Mouse (Mus musculus) thymus, postnatal 4 days (tissue): ENCODE results near the gene Aspg.
A peak's percentile ranks its signal among the peaks of the same experiment; 100 is the strongest.

Source experiments
- DNase-seq: peaks from one replicate; pipeline ENCODE4 v3.0.0; 2021

Aspg gene

DNA sequence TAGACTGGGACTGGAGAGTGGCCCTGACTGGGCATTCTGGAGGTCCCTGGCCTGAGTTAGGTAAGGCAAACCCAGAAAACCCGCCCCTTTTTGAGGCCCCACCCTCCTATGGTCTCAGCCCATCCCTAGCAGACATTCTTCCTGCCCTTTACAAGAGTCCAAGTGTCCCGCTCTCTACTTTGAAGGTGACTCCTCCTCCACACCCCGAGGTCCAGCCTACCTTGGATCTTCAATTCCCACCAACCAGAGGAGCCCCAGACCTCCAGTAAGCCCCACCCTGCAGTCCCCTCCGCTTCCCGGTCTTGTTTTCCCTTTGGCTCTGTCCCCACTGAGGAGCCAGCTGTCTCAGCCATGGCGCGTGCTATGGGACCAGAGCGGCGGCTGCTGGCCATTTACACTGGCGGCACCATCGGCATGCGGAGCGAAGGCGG is at the start of gene Aspg:
Gene Aspg, plus strand, starts transcription at position 139 of the 431 bp plus-strand sequence.
- no peak for DNase-seq

- DNase-seq: peak; percentile 84
These were observed 28.8 kb upstream of the Aspg start for GRCm38 (mm10) chr12:112077651-112078050.

DNA sequence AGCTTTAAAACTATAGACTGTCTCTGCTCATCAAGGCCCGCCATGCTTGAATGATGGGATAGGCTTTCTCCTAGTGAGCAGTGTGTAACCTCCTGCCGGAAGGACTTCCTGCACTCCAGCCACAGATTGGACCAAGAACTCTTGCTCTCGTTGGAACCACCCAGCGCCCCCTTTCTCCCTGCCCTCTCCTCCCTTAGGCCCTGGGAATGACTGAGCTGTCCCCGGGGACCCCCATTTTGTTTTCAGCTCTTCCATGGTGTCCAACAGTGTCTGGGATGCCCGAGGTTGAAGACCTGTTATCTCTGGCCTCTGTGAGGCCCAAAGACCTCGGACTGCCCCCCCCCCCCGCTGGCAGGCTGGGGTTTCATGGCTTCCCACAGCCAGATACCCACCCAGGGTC is 26.6 kb upstream of the Aspg start:
- no peak for DNase-seq

- no peak for DNase-seq
These were observed 25.6 kb upstream of the Aspg start for GRCm38 (mm10) chr12:112080911-112081310.

DNA sequence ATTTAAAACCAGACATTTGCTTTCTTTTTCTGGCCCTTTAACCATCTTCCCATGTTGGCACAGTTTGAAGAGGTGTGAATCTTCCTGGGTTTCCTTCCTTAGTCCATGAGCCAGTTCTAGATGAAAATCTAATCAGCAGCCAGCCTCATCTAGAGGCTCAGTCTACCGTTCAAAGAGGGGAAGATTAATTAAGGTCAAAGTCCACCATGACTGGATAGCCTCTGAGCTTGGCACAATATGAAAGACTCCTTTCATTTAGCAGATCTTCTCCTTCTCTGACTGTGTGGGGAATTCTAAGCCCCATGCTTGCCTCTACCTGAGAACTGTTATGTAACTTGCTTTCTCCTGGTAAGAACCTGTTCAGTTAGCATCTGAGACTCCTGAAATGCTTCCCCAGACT is 24.2 kb upstream of the Aspg start:
- no peak for DNase-seq

DNA sequence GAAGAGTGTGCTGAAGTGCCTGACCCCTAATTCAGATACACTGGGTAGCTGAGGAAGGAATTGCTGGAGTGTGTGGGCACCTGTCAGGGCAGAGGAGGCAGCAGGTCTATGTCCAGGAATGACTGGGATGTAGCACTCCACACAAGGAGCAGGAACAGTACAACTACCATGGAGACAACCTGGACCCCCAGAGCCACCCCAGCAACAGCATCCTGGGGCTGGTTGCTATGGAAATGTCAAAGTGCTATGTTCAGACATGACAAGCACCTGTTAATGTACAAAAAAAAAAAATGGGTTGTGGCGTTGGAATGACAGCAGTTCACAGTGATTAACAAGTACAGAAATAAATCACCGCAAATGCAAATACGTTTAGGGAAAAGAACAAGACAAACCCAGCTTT is 20.2 kb upstream of the Aspg start:
- no peak for DNase-seq

GRCm38 (mm10) chr12:112086726-112087125 is 19.8 kb upstream of the Aspg start:
- no peak for DNase-seq

- no peak for DNase-seq
These were observed 17.7 kb upstream of the Aspg start for GRCm38 (mm10) chr12:112088609-112089324.

DNA sequence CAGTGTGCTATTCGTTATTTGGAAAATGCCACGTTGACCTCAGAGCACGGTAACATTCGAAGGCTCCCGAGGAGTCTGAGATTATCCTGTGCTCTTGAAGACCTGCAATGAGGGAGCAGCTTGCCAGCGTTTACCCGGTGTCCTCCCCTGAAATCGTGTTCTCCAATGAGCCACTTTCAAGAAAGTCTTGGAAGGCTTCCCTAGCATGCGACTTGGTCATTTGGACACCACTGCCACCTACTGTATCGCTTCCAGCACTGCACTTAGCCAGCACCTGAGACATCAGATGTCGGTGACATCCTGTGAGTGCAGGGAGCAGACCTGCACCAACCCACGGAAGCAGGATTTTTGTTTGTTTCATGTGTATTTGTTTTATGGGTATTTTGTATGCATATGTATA is 15.4 kb upstream of the Aspg start:
- DNase-seq: peak; percentile 68

- DNase-seq: no peak
These were observed 12.1 kb upstream of the Aspg start for GRCm38 (mm10) chr12:112094261-112094880.

DNA sequence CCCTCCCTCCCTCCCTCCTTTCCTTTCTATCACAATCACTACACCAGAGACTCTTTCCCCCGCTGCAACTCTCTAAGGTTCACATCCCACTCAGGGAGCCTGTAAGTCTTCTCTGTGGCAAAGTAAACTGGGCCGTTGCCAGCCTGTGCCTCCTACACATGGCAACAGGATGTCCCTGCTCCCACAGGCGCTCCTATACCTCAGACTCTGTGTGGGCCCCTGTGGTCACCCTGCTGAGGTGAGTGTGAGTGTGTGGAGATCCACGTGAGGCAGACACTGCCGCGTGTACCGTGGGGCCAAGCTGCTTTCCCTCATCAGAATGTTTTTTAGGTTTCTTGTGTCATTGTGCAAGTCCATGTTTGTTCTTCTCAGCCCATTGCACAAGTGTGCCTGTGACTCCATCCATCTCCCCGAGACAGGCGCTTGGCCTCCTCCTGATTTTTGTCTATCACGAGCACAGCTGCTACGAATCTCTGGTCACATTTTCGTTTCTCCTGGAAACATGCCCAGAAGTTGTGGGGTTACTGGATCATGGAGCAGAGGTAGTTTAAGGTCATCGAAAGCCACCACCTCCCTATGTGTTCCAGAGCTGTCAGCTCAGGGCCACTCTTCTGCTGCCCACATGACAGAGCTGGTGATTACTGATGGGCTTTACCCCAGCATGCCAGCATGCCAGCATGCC is 10.3 kb upstream of the Aspg start:
- DNase-seq: no peak

DNA sequence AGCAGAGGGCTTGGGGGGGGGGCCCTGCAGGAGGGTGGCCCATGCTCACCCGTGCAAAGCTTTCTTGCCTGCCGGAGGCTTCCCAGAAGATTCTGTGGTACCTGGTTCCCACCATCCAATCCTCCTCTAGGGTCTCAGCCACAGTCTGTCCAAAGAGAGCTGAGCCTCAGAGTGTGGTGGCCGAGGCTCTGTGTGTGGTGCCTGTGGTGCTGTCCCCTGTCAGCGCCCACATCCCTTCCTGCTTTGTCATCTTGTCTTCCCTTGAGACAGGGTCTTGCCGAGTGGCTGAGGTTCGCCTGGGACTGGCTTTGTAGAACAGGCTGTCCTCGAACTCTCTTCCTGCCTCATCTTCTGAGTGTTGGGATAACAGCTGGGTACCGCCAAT is 9.8 kb upstream of the Aspg start:
- DNase-seq: no peak

DNA sequence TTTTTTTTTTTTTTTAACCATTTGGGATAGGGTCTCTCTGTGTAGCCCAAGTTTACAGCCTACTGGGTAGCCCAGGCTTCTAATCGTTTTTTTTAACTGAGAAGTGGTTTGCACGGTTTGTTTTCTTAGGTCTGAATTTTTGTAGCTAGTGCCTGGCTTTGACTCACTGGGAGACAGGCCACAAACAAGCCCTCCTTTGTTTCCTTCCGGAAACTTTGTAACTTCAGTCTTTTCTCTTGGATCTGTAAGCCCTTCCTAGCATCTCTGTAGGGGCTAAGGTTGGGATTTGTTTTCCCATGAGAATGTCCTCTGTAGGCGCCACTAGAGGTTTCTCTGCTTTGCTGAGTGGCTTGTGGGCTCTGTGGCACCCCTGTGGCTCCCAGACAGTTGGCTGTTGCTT is 6.4 kb upstream of the Aspg start:
- no peak for DNase-seq

DNA sequence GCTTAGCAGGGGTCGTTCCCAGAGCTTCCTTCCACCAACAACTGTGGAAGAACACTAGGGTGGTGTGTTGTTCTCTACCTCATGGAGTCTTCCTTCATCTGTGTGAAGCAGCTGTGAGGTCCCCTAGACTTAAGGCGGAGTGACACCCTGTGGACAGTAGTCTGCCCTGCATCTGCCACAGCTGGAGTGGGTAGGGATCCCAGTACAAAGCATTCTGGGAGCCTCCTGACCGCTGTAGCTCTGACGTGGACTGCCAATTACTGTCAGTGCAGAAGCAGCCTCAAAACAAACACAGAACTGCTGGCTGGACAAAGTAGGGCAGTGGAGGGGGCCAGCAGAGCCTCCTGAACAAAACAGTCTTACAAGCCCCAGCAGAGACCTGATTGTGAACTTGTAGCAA is 5.4 kb upstream of the Aspg start:
- no peak for DNase-seq

GRCm38 (mm10) chr12:112103179-112103578 is 3.3 kb upstream of the Aspg start:
- DNase-seq: no peak

DNA sequence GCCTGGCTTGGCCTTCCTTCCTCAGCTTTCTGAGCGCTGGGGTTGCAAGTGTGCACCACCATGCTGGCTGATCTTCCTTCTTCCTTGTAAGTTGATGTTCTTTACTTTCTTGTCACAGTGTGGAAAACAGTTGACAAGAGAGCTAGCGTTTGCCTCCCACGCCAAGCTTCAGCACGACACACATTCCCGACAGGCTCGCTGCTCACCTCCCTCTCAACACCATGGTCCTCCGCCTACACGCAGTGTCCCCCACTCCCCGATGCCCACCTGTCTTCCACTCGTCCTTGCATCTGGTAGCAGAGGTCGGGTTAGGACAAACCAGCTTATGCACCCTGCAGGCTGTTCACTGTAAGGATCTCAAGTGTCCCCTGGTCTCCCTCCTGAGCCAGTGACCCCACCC is 1.6 kb upstream of the Aspg start:
- no peak for DNase-seq

- DNase-seq: no peak
These were observed 1.2 kb downstream of the Aspg start for GRCm38 (mm10) chr12:112107685-112108084.

DNA sequence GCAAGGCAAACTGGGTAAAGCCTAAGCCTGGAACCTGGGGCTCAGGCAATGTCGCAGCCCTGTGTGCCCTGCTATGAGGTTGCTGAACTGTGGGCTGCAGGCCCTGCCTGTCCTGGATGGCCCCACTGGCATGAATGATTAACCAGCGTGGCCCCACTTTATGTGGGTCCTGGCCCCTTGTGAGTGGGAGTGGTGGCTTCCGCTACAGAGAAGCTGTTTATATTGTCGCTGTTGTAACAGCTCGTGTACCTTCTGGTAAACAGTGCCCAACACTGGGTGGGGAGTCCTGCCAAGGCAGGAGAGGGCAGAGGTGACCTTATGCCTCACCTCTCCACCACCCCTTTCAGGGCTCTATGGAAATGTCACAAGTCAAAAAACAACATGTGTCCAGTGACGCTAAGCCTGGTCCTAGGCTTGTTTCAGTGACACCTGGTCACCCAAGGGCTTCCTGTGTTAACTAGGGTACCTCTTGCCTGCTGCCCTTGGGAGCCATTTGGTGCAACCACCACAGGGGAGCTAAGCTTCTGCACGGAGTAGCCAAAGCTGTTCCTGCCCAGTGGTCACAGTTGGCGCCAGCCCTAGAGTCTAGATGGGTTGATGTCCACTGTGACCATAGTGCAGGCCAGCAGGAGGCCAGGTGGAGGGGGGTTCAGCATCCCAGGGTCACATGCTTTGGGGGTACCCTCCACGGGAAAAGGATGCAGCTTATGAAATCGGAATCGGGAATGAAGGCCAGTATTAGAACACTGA is 2.4 kb downstream of the Aspg start:
- no peak for DNase-seq

GRCm38 (mm10) chr12:112109701-112110100 is 3.2 kb downstream of the Aspg start:
- DNase-seq: no peak

GRCm38 (mm10) chr12:112111323-112111722 is 4.8 kb downstream of the Aspg start:
- no peak for DNase-seq

DNA sequence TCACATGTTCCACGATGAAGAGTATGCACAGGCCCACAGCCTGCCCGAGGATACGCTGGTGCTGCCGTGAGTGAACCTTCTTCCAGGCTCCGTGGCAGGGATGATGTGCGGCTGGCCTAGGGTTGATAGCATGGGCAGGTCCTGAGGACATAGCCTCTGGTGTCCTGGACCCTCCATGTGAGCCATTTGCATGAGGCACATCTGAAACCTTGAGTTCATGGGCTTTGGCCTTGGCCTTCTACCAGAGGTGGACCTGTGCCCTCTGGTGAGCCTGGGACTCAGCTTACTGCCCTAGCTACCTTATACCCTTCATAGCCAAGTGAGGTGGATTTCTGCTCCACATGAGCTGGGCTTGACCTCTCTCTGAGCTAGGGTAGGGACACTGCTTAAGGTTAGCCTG is 5.8 kb downstream of the Aspg start:
- DNase-seq: no peak

DNA sequence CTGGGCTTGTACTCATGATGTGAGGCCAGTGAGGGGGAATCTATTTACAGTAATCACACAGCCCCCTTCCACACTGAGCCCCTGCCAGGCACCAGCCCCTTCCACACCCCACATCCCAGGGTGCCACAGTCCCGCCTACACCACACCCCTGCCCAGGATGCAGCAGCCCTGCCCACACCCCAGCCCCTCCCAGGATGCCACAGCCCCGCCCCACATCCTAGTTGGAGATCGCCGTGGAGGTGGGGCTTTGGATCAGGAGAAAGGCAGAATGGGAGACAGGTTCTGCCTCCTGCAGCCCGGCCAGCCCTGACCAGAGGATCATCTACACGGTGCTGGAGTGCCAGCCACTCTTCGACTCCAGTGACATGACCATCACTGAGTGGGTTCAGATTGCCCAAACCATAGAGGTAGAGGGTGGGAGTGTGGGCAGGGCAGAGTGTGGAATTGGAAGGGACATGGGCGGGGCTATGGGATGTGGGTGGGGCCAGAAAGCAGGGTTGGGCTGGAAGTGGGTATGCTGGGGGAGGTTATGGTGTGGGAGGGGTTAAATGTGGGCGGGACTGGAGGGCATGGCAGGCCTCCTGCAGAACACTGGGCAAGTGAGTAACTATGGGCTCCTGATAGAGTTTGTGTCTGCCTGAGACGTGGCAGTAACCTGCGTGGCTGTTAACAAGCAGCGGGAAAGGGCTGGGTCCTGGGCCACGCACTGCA is 6.4 kb downstream of the Aspg start:
- DNase-seq: no peak

- DNase-seq: peak; percentile 84
These were observed 7.2 kb downstream of the Aspg start for GRCm38 (mm10) chr12:112113710-112114109.
